Mouse (Mus musculus) hindbrain, embryonic 12.5 days (tissue): ENCODE measurements around the gene Tmtc2. TPM values are rescaled to one million over a fixed set of nuclear protein-coding genes. Genes with fewer than 3 reads are reported as not detected.

ENCODE experiments used
- ATAC-seq: fragments of 200-750 bp; cut with Nextera tagmentation; 2 replicates; pipeline ENCODE4 v1.8.0; 2017; ENCODE audit warnings: moderate TSS enrichment; ENCODE audit not compliant: low FRiP score
- H3K27ac ChIP-seq: fragments of 300-500 bp; sonication (generic); 2 replicates; pipeline ENCODE4 v1.5.1; 2016; ENCODE audit warnings: mild to moderate bottlenecking
- H3K27me3 ChIP-seq: fragments of 300-500 bp; sonication (generic); 2 replicates; pipeline ENCODE4 v1.6.1; 2016; ENCODE audit warnings: mild to moderate bottlenecking
- H3K36me3 ChIP-seq: fragments of 300-500 bp; sonication (generic); 2 replicates; pipeline ENCODE4 v1.6.1; 2016; ENCODE audit warnings: mild to moderate bottlenecking
- H3K4me1 ChIP-seq: fragments of 300-500 bp; sonication (generic); 2 replicates; pipeline ENCODE4 v1.6.1; 2016
- H3K4me2 ChIP-seq: fragments of 300-500 bp; sonication (generic); replicated peaks from 2 replicates; pipeline ENCODE4 v1.6.1; 2016; ENCODE audit warnings: mild to moderate bottlenecking
- H3K4me3 ChIP-seq: fragments of 300-500 bp; sonication (generic); 2 replicates; pipeline ENCODE4 v1.5.1; 2016; ENCODE audit warnings: mild to moderate bottlenecking
- H3K9ac ChIP-seq: fragments of 300-500 bp; sonication (generic); 2 replicates; pipeline ENCODE4 v1.6.1; 2016; ENCODE audit warnings: mild to moderate bottlenecking, moderate library complexity
- H3K9me3 ChIP-seq: fragments of 300-500 bp; sonication (generic); replicated peaks from 2 replicates; pipeline ENCODE4 v1.6.1; 2016; ENCODE audit warnings: mild to moderate bottlenecking
- WGBS: fragments of 180-500 bp; shearing (Covaris S2); methylation state at CpG from one replicate; pipeline ENCODE4 v1.1.7; 2016; 5-methylcytosine and 5-hydroxymethylcytosine counted together
- polyA plus RNA-seq: library from polyadenylated mRNA; unstranded; fragments of >200 nt; fragmentation: Nextera tagmentation; extraction: Ambion mirVana; gene quantifications from 2 replicates; pipeline ENCODE4 v1.2.1, GENCODE M21; 2016

Tmtc2 gene
- polyA plus RNA-seq, 1 experiment from 2014 or later: 19.6 TPM

- H3K4me3 ChIP-seq: no peak overlapping the region
- peaks cover 8% of the 10 kb centered on the region for H3K4me1 ChIP-seq
- H3K9me3 ChIP-seq: no peaks in the 10 kb centered on the region
- H3K36me3 ChIP-seq: no peaks in the 10 kb centered on the region
- H3K27me3 ChIP-seq: no peaks in the 10 kb centered on the region
- 54% methylated on average over 5 of the region's 5 CpGs for WGBS
- H3K4me2 ChIP-seq: no peak overlapping the region
- H3K27ac ChIP-seq: no peak overlapping the region; the same call in 1 of the 2 replicates
- ATAC-seq: peak; percentile 65
- no peak overlapping the region for H3K9ac ChIP-seq
These were observed 193.0 kb downstream of the Tmtc2 start for GRCm38 (mm10) chr10:105381202-105381601.

GRCm38 (mm10) chr10:105380584-105380983 is 193.7 kb downstream of the Tmtc2 start:
- Histone ChIP-seq H3K4me3 (no peak overlapping the region), H3K4me1 (peaks cover 8% of the 10 kb centered on the region), H3K36me3 (no peaks in the 10 kb centered on the region), H3K9me3 (no peaks in the 10 kb centered on the region), H3K4me2 (no peak overlapping the region), H3K9ac (no peak overlapping the region), H3K27ac (no peak overlapping the region), H3K27me3 (no peaks in the 10 kb centered on the region)
- 39% methylated on average over 7 of the region's 7 CpGs for WGBS
- peak; percentile 89 for ATAC-seq

GRCm38 (mm10) chr10:105377711-105378110 is 196.5 kb downstream of the Tmtc2 start:
- no peak overlapping the region for H3K4me3 ChIP-seq
- 94% methylated on average over 2 of the region's 2 CpGs for WGBS
- no peak overlapping the region for H3K4me2 ChIP-seq
- H3K9me3 ChIP-seq: 0 out of 2 replicates have a peak, but pooled peaks cover 9% of the 10 kb centered on the region
- ATAC-seq: no peak
- no peaks in the 10 kb centered on the region for H3K36me3 ChIP-seq
- H3K27me3 ChIP-seq: no peaks in the 10 kb centered on the region
- no peak overlapping the region for H3K9ac ChIP-seq
- no peak overlapping the region for H3K27ac ChIP-seq
- H3K4me1 ChIP-seq: peaks cover 8% of the 10 kb centered on the region

GRCm38 (mm10) chr10:105373265-105373664 is 201.0 kb downstream of the Tmtc2 start:
- Histone ChIP-seq H3K36me3 (no peaks in the 10 kb centered on the region; the same call in 1 of the 2 replicates), H3K4me2 (no peak overlapping the region), H3K27ac (no peak overlapping the region), H3K9me3 (0 out of 2 replicates have a peak, but pooled peaks cover 10% of the 10 kb centered on the region), H3K4me1 (no peaks in the 10 kb centered on the region), H3K4me3 (no peak overlapping the region), H3K9ac (no peak overlapping the region), H3K27me3 (no peaks in the 10 kb centered on the region)
- WGBS: 95% methylated on average over 8 of the region's 8 CpGs
- no peak for ATAC-seq

GRCm38 (mm10) chr10:105368242-105368641 is 206.0 kb downstream of the Tmtc2 start:
- WGBS: 91% methylated on average over 8 of the region's 8 CpGs
- Histone ChIP-seq H3K36me3 (no peaks in the 10 kb centered on the region; the same call in 1 of the 2 replicates), H3K4me1 (peaks cover 3% of the 10 kb centered on the region; the same call in 1 of the 2 replicates), H3K9me3 (0 out of 2 replicates have a peak, but pooled peaks cover 5% of the 10 kb centered on the region), H3K4me3 (no peak overlapping the region), H3K27ac (no peak overlapping the region), H3K4me2 (no peak overlapping the region), H3K9ac (no peak overlapping the region), H3K27me3 (no peaks in the 10 kb centered on the region)
- no peak for ATAC-seq

GRCm38 (mm10) chr10:105364480-105364879 is 209.8 kb downstream of the Tmtc2 start:
- no peak overlapping the region for H3K27ac ChIP-seq
- peaks cover 3% of the 10 kb centered on the region; the same call in 1 of the 2 replicates for H3K4me1 ChIP-seq
- H3K9me3 ChIP-seq: no peaks in the 10 kb centered on the region
- no peak overlapping the region for H3K4me2 ChIP-seq
- H3K9ac ChIP-seq: no peak overlapping the region
- no peaks in the 10 kb centered on the region for H3K36me3 ChIP-seq
- H3K4me3 ChIP-seq: no peak overlapping the region
- no peaks in the 10 kb centered on the region for H3K27me3 ChIP-seq
- ATAC-seq: no peak
- 69% methylated on average over 3 of the region's 3 CpGs for WGBS

GRCm38 (mm10) chr10:105350301-105350700 is 223.9 kb downstream of the Tmtc2 start:
- no peak overlapping the region for H3K4me3 ChIP-seq
- 92% methylated on average over 2 of the region's 2 CpGs for WGBS
- ATAC-seq: no peak
- no peaks in the 10 kb centered on the region for H3K9me3 ChIP-seq
- no peaks in the 10 kb centered on the region for H3K27me3 ChIP-seq
- no peak overlapping the region for H3K27ac ChIP-seq
- H3K36me3 ChIP-seq: peaks cover 2% of the 10 kb centered on the region; the same call in 1 of the 2 replicates
- H3K4me1 ChIP-seq: no peaks in the 10 kb centered on the region
- no peak overlapping the region for H3K9ac ChIP-seq
- no peak overlapping the region for H3K4me2 ChIP-seq

- peaks cover 2% of the 10 kb centered on the region; the same call in 1 of the 2 replicates for H3K36me3 ChIP-seq
- no peak overlapping the region for H3K9ac ChIP-seq
- H3K4me1 ChIP-seq: no peaks in the 10 kb centered on the region
- H3K4me3 ChIP-seq: no peak overlapping the region
- no peaks in the 10 kb centered on the region for H3K9me3 ChIP-seq
- no peak overlapping the region for H3K27ac ChIP-seq
- H3K27me3 ChIP-seq: no peaks in the 10 kb centered on the region
- no peak for ATAC-seq
- no peak overlapping the region for H3K4me2 ChIP-seq
- WGBS: 89% methylated on average over 3 of the region's 3 CpGs
These were observed 228.3 kb downstream of the Tmtc2 start for GRCm38 (mm10) chr10:105345920-105346319.

GRCm38 (mm10) chr10:105332856-105333255 is 241.4 kb downstream of the Tmtc2 start:
- Histone ChIP-seq H3K4me1 (no peaks in the 10 kb centered on the region), H3K27ac (no peak overlapping the region), H3K9ac (no peak overlapping the region), H3K9me3 (no peaks in the 10 kb centered on the region), H3K4me3 (no peak overlapping the region), H3K36me3 (no peaks in the 10 kb centered on the region), H3K27me3 (no peaks in the 10 kb centered on the region), H3K4me2 (no peak overlapping the region)
- 47% methylated on average over 2 of the region's 2 CpGs for whole genome bisulfite sequencing
- no peak for ATAC-seq

- no peak overlapping the region for H3K9ac ChIP-seq
- H3K27ac ChIP-seq: no peak overlapping the region
- H3K4me3 ChIP-seq: no peak overlapping the region
- WGBS: 61% methylated on average over 5 of the region's 5 CpGs
- no peak for ATAC-seq
- H3K4me1 ChIP-seq: no peaks in the 10 kb centered on the region
- no peaks in the 10 kb centered on the region for H3K9me3 ChIP-seq
- H3K4me2 ChIP-seq: no peak overlapping the region
- no peaks in the 10 kb centered on the region for H3K36me3 ChIP-seq
- H3K27me3 ChIP-seq: no peaks in the 10 kb centered on the region
These were observed 243.9 kb downstream of the Tmtc2 start for GRCm38 (mm10) chr10:105330327-105330726.

- no peak for ATAC-seq
- 75% methylated on average over 4 of the region's 4 CpGs for WGBS
- Histone ChIP-seq H3K4me2 (no peak overlapping the region), H3K27ac (no peak overlapping the region), H3K9me3 (0 out of 2 replicates have a peak, but pooled peaks cover 3% of the 10 kb centered on the region), H3K4me1 (no peaks in the 10 kb centered on the region), H3K27me3 (no peaks in the 10 kb centered on the region), H3K36me3 (peaks cover 16% of the 10 kb centered on the region), H3K9ac (no peak overlapping the region), H3K4me3 (no peak overlapping the region)
These were observed 250.5 kb downstream of the Tmtc2 start for GRCm38 (mm10) chr10:105323646-105324192.

GRCm38 (mm10) chr10:105319299-105320057 is 254.8 kb downstream of the Tmtc2 start:
- Histone ChIP-seq H3K4me2 (no peak overlapping the region), H3K36me3 (peaks cover 16% of the 10 kb centered on the region), H3K9me3 (0 out of 2 replicates have a peak, but pooled peaks cover 3% of the 10 kb centered on the region), H3K27ac (no peak overlapping the region), H3K4me1 (no peaks in the 10 kb centered on the region), H3K9ac (no peak overlapping the region), H3K4me3 (no peak overlapping the region), H3K27me3 (no peaks in the 10 kb centered on the region)
- 62% methylated on average over 3 of the region's 3 CpGs for WGBS
- peak; percentile 91 for ATAC-seq
